Mouse (Mus musculus): ENCODE results near the gene 1110032F04Rik. TPM values are rescaled to one million over a fixed set of nuclear protein-coding genes. Genes with fewer than 3 reads are reported as not detected.

The 1110032F04Rik gene
- total RNA-seq (2023): 1 to 10 TPM; 2.7 to 2.9 TPM

DNA sequence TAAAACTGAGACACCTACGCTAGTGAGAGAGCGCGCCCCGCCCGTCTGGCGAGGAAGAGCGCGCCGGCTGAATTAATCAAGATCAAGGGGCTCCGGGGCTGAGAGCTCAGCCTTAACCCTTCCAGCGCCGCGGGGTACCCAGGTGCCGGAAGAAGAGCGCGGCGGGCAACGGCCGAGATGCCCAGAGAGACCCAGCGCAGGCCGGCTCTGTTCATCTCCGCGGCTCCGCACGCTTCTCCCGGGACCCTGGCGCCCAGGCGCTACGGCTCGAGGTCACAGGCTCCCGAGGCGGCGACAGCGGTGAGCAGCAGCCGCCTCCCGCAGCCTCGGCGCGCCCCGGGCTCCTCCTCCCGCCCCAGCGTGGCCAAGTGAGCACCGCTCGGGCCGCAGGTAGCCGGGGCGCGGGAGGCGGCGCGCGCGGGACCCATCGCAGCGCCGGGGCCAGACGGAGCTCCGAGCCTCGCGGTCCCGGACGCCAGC is at the start of gene 1110032F04Rik:
1110032F04Rik (plus strand) TSS at position 376 of the 480 bp plus-strand sequence.

Other genes with a start within 250 kb of the 1110032F04Rik start
- not detected for gene Il12a, start 178.9 kb upstream of the 1110032F04Rik start, total RNA-seq (2023)
- 100 to 1,000 TPM; 105 to 119 TPM for gene Ift80, start 135.0 kb downstream of the 1110032F04Rik start, total RNA-seq (2023)
- gene Smc4, start 135.2 kb downstream of the 1110032F04Rik start, total RNA-seq (2023): 100 to 1,000 TPM; 361 to 421 TPM
- gene Trim59, start 175.2 kb downstream of the 1110032F04Rik start, total RNA-seq (2023): 10 to 100 TPM; 49.5 to 50.7 TPM

Data from T-cell, adult 66 days (primary cell).